Comparison of ENCODE assay signal across 8 mouse cellular contexts in the genomic region with DNA sequence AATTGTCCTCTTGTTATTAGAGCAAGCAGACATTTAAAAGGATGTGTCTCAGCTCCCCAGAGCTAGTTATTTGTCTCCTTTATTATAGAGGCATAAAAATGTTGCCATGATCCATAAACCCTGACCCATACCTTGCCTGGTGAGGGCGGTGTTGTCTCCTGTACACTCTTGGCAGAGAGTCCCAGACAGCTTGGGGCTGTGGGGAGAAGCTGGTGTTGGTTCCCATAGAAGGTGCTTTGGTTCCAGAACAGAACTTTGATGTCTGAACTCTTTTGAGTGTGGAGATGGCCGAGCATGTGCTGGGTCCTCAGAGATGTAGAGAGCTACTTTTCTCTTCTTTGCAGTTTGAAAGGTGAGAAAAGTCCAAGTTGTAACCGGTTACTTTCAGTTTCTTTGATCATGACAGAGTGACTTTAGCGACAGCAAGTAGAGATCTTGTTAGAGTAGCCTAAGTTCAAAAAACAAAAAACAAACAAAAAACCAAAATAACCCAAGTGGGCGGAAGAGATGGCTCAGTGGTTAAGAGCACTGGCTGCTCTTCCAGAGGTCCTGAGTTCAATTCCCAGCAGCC. TPM values are rescaled to one million over a fixed set of nuclear protein-coding genes. Genes with fewer than 3 reads are reported as not detected.
DNase-seq lines count a peak whose midpoint lies in the region; ATAC-seq lines count a peak whose summit lies in the region.
"Had no signal": no experiment of that assay in that cellular context is flagged by ENCODE, and none has a peak within 500 bp of the region (broad histone marks: within the 10 kb centered on the region; RNA-seq: fewer than 3 reads in every experiment).

A gene (minus strand): TSS at position 224 of the 571 bp plus-strand sequence.

- no peak for ATAC-seq in hindbrain, embryonic 15.5 days (ENCODE audit: low FRiP score, low read depth)
- no peak for ATAC-seq in hindbrain, embryonic 16.5 days
- no peak for ATAC-seq in embryonic facial prominence, embryonic 13.5 days (ENCODE audit: insufficient number of reproducible peaks, insufficient read depth, low FRiP score, low TSS enrichment, low read depth)
- ATAC-seq in midbrain, embryonic 16.5 days = no peak

- no peak within 1 kb of the TSS for H3K9ac ChIP-seq in hindbrain, embryonic 15.5 days
- no peak within 1 kb of the TSS; the same call in 1 of the 2 replicates for H3K9ac ChIP-seq in hindbrain, embryonic 16.5 days (ENCODE audit: low read depth, low read length)
- no peak within 1 kb of the TSS for H3K9ac ChIP-seq in embryonic facial prominence, embryonic 13.5 days
- H3K9ac ChIP-seq in midbrain, embryonic 16.5 days (ENCODE audit: low read depth, low read length) = no peak within 1 kb of the TSS

- H3K27me3 ChIP-seq in hindbrain, embryonic 15.5 days = no peaks in the 10 kb centered on the region
- no peaks in the 10 kb centered on the region for H3K27me3 ChIP-seq in hindbrain, embryonic 16.5 days (replicated peaks; ENCODE audit: control insufficient read depth, insufficient read depth, low read length)
- no peaks in the 10 kb centered on the region for H3K27me3 ChIP-seq in embryonic facial prominence, embryonic 13.5 days
- H3K27me3 ChIP-seq in midbrain, embryonic 16.5 days (ENCODE audit: control insufficient read depth, insufficient read depth, low read depth, low read length) = no peaks in the 10 kb centered on the region

- H3K9me3 ChIP-seq in hindbrain, embryonic 15.5 days = no peaks in the 10 kb centered on the region
- no peaks in the 10 kb centered on the region for H3K9me3 ChIP-seq in hindbrain, embryonic 16.5 days (ENCODE audit: control insufficient read depth, low read length)
- no peaks in the 10 kb centered on the region for H3K9me3 ChIP-seq in embryonic facial prominence, embryonic 13.5 days
- H3K9me3 ChIP-seq in midbrain, embryonic 16.5 days (replicated peaks; ENCODE audit: control insufficient read depth, low read length, poor library complexity, severe bottlenecking) = no peaks in the 10 kb centered on the region
- H3K9me3 ChIP-seq: hindbrain, embryonic 10.5 days had no signal

- peak within 1 kb of the TSS; percentile 85; the same call in 1 of the 2 replicates for H3K4me2 ChIP-seq in hindbrain, embryonic 15.5 days
- no peak within 1 kb of the TSS for H3K4me2 ChIP-seq in hindbrain, embryonic 16.5 days (ENCODE audit: low read length)
- peak within 1 kb of the TSS; percentile 98; the same call in 1 of the 2 replicates for H3K4me2 ChIP-seq in embryonic facial prominence, embryonic 13.5 days
- H3K4me2 ChIP-seq in midbrain, embryonic 16.5 days (ENCODE audit: low read length) = peak within 1 kb of the TSS; percentile 93; the same call in 1 of the 2 replicates

- WGBS in hindbrain, embryonic 15.5 days = 92% methylated on average over 5 of the region's 5 CpGs
- WGBS in hindbrain, embryonic 16.5 days = 93% methylated on average over 5 of the region's 5 CpGs
- 91% methylated on average over 5 of the region's 5 CpGs for WGBS in embryonic facial prominence, embryonic 13.5 days
- WGBS in midbrain, embryonic 16.5 days = 95% methylated on average over 5 of the region's 5 CpGs

- H3K4me1 ChIP-seq in hindbrain, embryonic 15.5 days (replicated peaks) = peaks cover 21% of the 10 kb centered on the region
- peaks cover 11% of the 10 kb centered on the region for H3K4me1 ChIP-seq in hindbrain, embryonic 16.5 days (ENCODE audit: control insufficient read depth, insufficient read depth, low read depth, low read length)
- peaks cover 19% of the 10 kb centered on the region for H3K4me1 ChIP-seq in embryonic facial prominence, embryonic 13.5 days
- peaks cover 13% of the 10 kb centered on the region for H3K4me1 ChIP-seq in midbrain, embryonic 16.5 days (ENCODE audit: control insufficient read depth, insufficient read depth, low read length)

- H3K27ac ChIP-seq in hindbrain, embryonic 15.5 days (replicated peaks) = no peak within 1 kb of the TSS
- H3K27ac ChIP-seq in hindbrain, embryonic 16.5 days (ENCODE audit: low read depth, low read length) = no peak within 1 kb of the TSS
- no peak within 1 kb of the TSS for H3K27ac ChIP-seq in embryonic facial prominence, embryonic 13.5 days
- no peak within 1 kb of the TSS for H3K27ac ChIP-seq in midbrain, embryonic 16.5 days (ENCODE audit: low read length)
- H3K27ac ChIP-seq: hindbrain, embryonic 10.5 days had no signal

- H3K36me3 ChIP-seq in hindbrain, embryonic 15.5 days = no peaks in the 10 kb centered on the region
- no peaks in the 10 kb centered on the region for H3K36me3 ChIP-seq in hindbrain, embryonic 16.5 days (ENCODE audit: control insufficient read depth, insufficient read depth, low read length)
- H3K36me3 ChIP-seq in embryonic facial prominence, embryonic 13.5 days = peaks cover 18% of the 10 kb centered on the region
- no peaks in the 10 kb centered on the region for H3K36me3 ChIP-seq in midbrain, embryonic 16.5 days (ENCODE audit: control insufficient read depth, insufficient read depth, low read length)

- H3K4me3 ChIP-seq in hindbrain, embryonic 15.5 days = no peak within 1 kb of the TSS
- no peak within 1 kb of the TSS for H3K4me3 ChIP-seq in hindbrain, embryonic 16.5 days (ENCODE audit: low read length)
- H3K4me3 ChIP-seq in embryonic facial prominence, embryonic 13.5 days = no peak within 1 kb of the TSS
- H3K4me3 ChIP-seq in midbrain, embryonic 16.5 days (ENCODE audit: low read depth, low read length) = no peak within 1 kb of the TSS

- peak; percentile 65 for DNase-seq in CD4-positive, CD25-positive, alpha-beta regulatory T cell, adult 2 months (ENCODE audit: low read depth, low spot score)
- no peak for DNase-seq in embryo, embryonic 10 days (ENCODE audit: low spot score)
- no peak for DNase-seq in cerebellum, postnatal 36 days

RNA-seq across cellular contexts. Expression of the gene that starts here (rescaled TPM):
- 1.2 and 1.3 TPM in 2 replicates for polyA plus RNA-seq in hindbrain, embryonic 15.5 days (2015; fragmentation: Nextera tagmentation; extraction: Ambion mirVana)
- polyA plus RNA-seq in hindbrain, embryonic 16.5 days (2015; fragmentation: Nextera tagmentation; extraction: Ambion mirVana) = 0.76 and 1.0 TPM in 2 replicates
- 1.8 and 2.3 TPM in 2 replicates for polyA plus RNA-seq in embryonic facial prominence, embryonic 13.5 days (2015; fragmentation: Nextera tagmentation; extraction: Ambion mirVana)
- polyA plus RNA-seq in midbrain, embryonic 16.5 days (2015; fragmentation: Nextera tagmentation; extraction: Ambion mirVana) = 0.89 and 1.3 TPM in 2 replicates
